Mouse (Mus musculus) liver, postnatal 0 days (tissue): ENCODE results near the gene Xlr3b.
"Not testable (repeated sequence)": the region's sequence is repeated elsewhere in the genome, so short reads cannot be mapped to it uniquely, and the experiment has no call there.

Source experiments
- CTCF ChIP-seq: sonication (generic); IDR thresholded peaks from 2 replicates; pipeline ENCODE4 v1.5.1; 2016; ENCODE audit warnings: antibody characterized with exemption, low read depth
- EP300 ChIP-seq: IDR thresholded peaks from 2 replicates; pipeline ENCODE4 v1.6.1; 2016; ENCODE audit warnings: antibody characterized with exemption, low read depth, mild to moderate bottlenecking

DNA sequence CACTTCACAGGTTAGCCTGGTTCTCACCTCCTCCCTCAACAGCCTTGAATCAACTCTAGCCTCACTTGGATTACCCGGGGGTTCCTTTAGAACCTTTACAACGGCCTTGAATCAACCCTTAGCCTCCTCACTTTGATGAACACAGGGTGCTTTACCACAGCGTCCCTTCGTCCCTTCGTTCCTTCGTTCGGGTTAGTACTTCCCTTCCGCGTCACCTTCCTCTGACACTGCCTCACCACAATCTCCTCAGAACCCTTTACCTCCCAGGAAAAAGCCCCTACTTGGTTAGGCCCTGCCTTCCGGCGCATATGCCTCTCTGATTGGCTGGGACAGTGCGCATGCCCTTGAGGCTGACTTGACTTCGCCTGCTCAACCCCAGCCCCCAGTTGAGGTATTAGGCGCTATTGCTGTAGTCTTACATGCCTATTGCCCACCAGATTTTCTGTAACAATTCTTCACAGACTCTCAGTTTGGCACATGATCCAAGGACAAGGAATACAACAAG lies 50.9 kb downstream of the Xlr3b start, which contains the start of gene Xlr4c:
- TF ChIP-seq CTCF, EP300: not testable (repeated sequence)
